Mouse (Mus musculus) limb, embryonic 14.5 days (tissue): ENCODE results near the gene Ank. TPM values are rescaled to one million over a fixed set of nuclear protein-coding genes. Genes with fewer than 3 reads are reported as not detected.

Experiments
- ATAC-seq: fragments of 200-750 bp; cut with Nextera tagmentation; 2 replicates; pipeline ENCODE4 v1.8.0; 2017; ENCODE audit warnings: low read depth, moderate number of reproducible peaks, moderate TSS enrichment; ENCODE audit not compliant: low FRiP score
- DNase-seq: peaks from one replicate; pipeline ENCODE4 v3.0.0-alpha.2; 2015; ENCODE audit warnings: low spot score
- H3K27ac ChIP-seq: fragments of 300-500 bp; sonication (generic); replicated peaks from 2 replicates; pipeline ENCODE4 v1.5.1; 2014; ENCODE audit warnings: low read depth, mild to moderate bottlenecking, low read length, moderate library complexity, mixed read lengths
- H3K27me3 ChIP-seq: fragments of 300-500 bp; sonication (generic); 2 replicates; pipeline ENCODE4 v1.6.1; 2014; ENCODE audit warnings: low read length, mixed read lengths; ENCODE audit not compliant: control insufficient read depth, insufficient read depth
- H3K36me3 ChIP-seq: fragments of 300-500 bp; sonication (generic); 2 replicates; pipeline ENCODE4 v1.6.1; 2014; ENCODE audit warnings: mild to moderate bottlenecking, low read length, moderate library complexity, mixed read lengths; ENCODE audit not compliant: control insufficient read depth, insufficient read depth
- H3K4me1 ChIP-seq: fragments of 300-500 bp; sonication (generic); 2 replicates; pipeline ENCODE4 v1.6.1; 2014; ENCODE audit warnings: antibody characterized with exemption, low read length, mixed read lengths; ENCODE audit not compliant: control insufficient read depth, insufficient read depth
- H3K4me2 ChIP-seq: fragments of 300-500 bp; sonication (generic); replicated peaks from 2 replicates; pipeline ENCODE4 v1.6.1; 2014; ENCODE audit warnings: low read depth, mild to moderate bottlenecking, low read length, moderate library complexity; ENCODE audit not compliant: severe bottlenecking
- H3K4me3 ChIP-seq: fragments of 300-500 bp; sonication (generic); replicated peaks from 2 replicates; pipeline ENCODE4 v1.5.1; 2014; ENCODE audit warnings: low read length
- H3K9ac ChIP-seq: fragments of 300-500 bp; sonication (generic); 2 replicates; pipeline ENCODE4 v1.6.1; 2014; ENCODE audit warnings: mild to moderate bottlenecking, low read depth, low read length, moderate library complexity; ENCODE audit not compliant: severe bottlenecking
- H3K9me3 ChIP-seq: fragments of 300-500 bp; sonication (generic); 2 replicates; pipeline ENCODE4 v1.6.1; 2016; ENCODE audit warnings: low read length; ENCODE audit not compliant: control insufficient read depth
- POLR2A ChIP-seq: fragments of 200-500 bp; IDR thresholded peaks from 2 replicates; pipeline ENCODE4 v1.8.0; 2012; ENCODE audit warnings: inconsistent platforms, mild to moderate bottlenecking, moderate library complexity, borderline replicate concordance; ENCODE audit not compliant: insufficient read depth, insufficient read length; ENCODE audit errors: extremely low read depth
- WGBS: fragments of 180-500 bp; shearing (Covaris S2); extraction: QIAGEN DNeasy Blood & Tissue Kit; methylation state at CpG from one replicate; pipeline ENCODE4 v1.1.7; 2014; 5-methylcytosine and 5-hydroxymethylcytosine counted together
- polyA plus RNA-seq, 2 experiments: library from polyadenylated mRNA; depleted of rRNA in 1 of 2; stranded (reverse) in 1 of 2; unstranded in 1 of 2; fragments of >200 nt; fragmentation: Nextera tagmentation in 1 of 2; extraction: Ambion mirVana in 1 of 2; gene quantifications; 2 replicates each; pipeline versions ENCODE4 v1.2.1 to v1.2.3; 2012 to 2014

Gene Ank
- polyA plus RNA-seq, 2 experiments: 12.3 to 19.4 TPM

- ATAC-seq: no peak
Measured at GRCm38 (mm10) chr15:27549878-27550277, 83.4 kb downstream of the Ank start.

GRCm38 (mm10) chr15:27550358-27550992 lies 84.0 kb downstream of the Ank start:
- no peaks in the 10 kb centered on the region for H3K9me3 ChIP-seq
- DNase-seq: no peak
- no peak overlapping the region for H3K27ac ChIP-seq
- 30% methylated on average over 9 of the region's 9 CpGs for WGBS
- H3K4me2 ChIP-seq: no peak overlapping the region
- H3K4me3 ChIP-seq: no peak overlapping the region
- no peak overlapping the region for H3K9ac ChIP-seq
- no peak for TF ChIP-seq POLR2A
- no peaks in the 10 kb centered on the region for H3K4me1 ChIP-seq
- no peaks in the 10 kb centered on the region for H3K27me3 ChIP-seq
- ATAC-seq: no peak
- H3K36me3 ChIP-seq: no peaks in the 10 kb centered on the region

More at GRCm38 (mm10) chr15:27549878-27550277, 83.4 kb downstream of the Ank start:
- no peak overlapping the region for H3K27ac ChIP-seq
- H3K9ac ChIP-seq: no peak overlapping the region
- WGBS: 56% methylated on average over 7 of the region's 7 CpGs
- H3K4me3 ChIP-seq: no peak overlapping the region
- no peaks in the 10 kb centered on the region for H3K4me1 ChIP-seq
- H3K36me3 ChIP-seq: no peaks in the 10 kb centered on the region
- no peak for TF ChIP-seq POLR2A
- no peak for DNase-seq
- H3K27me3 ChIP-seq: no peaks in the 10 kb centered on the region
- H3K4me2 ChIP-seq: no peak overlapping the region
- H3K9me3 ChIP-seq: no peaks in the 10 kb centered on the region

GRCm38 (mm10) chr15:27551117-27552114 lies 84.9 kb downstream of the Ank start:
- ATAC-seq (no peak), DNase-seq (no peak)
- Histone ChIP-seq H3K9me3 (no peaks in the 10 kb centered on the region), H3K9ac (no peak overlapping the region), H3K36me3 (no peaks in the 10 kb centered on the region), H3K4me2 (no peak overlapping the region), H3K27ac (no peak overlapping the region), H3K4me1 (no peaks in the 10 kb centered on the region), H3K27me3 (no peaks in the 10 kb centered on the region), H3K4me3 (no peak overlapping the region)
- TF ChIP-seq POLR2A: no peak
- 85% methylated on average over 19 of the region's 19 CpGs for WGBS

DNA sequence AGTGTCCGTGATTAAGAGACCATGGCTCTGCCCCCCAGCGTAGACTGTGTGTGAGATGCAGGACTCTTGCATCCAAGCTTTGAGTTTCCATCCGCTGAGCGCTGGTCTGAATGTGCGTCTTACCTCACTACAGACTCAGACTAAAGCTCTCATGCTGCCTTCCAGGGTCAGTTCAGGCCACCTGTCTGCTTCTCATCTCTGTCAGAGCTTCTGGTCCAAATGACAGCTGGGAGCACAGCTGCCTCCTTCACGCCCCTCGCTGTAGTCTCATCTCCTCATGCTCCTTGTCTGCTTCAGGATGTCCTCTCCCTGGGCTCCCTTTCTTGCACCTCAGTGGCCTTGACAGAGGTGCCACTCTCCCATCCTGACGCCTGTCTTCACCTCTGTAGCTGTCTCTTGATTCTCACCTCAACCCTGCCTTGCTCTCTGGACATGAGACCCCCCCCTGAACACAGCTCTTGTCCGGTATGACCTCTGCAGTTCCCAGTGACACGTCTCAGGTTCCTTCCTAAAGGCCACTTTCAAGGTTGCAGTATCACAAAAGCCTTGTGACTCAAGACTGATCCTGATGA lies 85.7 kb downstream of the Ank start:
- no peaks in the 10 kb centered on the region for H3K4me1 ChIP-seq
- H3K4me2 ChIP-seq: no peak overlapping the region
- no peaks in the 10 kb centered on the region for H3K9me3 ChIP-seq
- H3K9ac ChIP-seq: no peak overlapping the region
- ATAC-seq (peak; percentile 79), DNase-seq (peak; percentile 51)
- WGBS: 79% methylated on average over 10 of the region's 10 CpGs
- no peaks in the 10 kb centered on the region for H3K27me3 ChIP-seq
- no peaks in the 10 kb centered on the region for H3K36me3 ChIP-seq
- no peak for TF ChIP-seq POLR2A
- H3K27ac ChIP-seq: no peak overlapping the region
- H3K4me3 ChIP-seq: no peak overlapping the region

DNA sequence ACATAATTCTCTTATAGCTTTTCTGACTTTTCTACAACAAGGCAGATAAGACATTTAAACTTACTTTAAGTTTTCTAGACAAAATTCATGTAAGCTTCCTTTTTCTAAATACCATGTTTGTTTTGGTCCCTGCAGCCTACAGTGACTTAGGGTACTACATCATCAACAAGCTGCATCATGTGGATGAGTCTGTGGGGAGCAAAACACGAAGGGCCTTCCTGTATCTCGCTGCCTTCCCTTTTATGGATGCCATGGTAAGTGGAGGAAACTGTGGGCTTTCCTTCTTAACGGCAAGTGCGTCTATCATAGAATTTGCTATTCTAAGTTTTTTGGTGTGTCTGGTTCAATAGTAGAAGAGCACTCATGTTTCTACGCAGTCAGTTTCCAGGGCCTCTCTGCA lies 87.1 kb downstream of the Ank start:
- Histone ChIP-seq H3K27ac (no peak overlapping the region), H3K4me3 (no peak overlapping the region), H3K4me2 (no peak overlapping the region), H3K9me3 (no peaks in the 10 kb centered on the region), H3K4me1 (no peaks in the 10 kb centered on the region), H3K27me3 (no peaks in the 10 kb centered on the region), H3K9ac (no peak overlapping the region), H3K36me3 (no peaks in the 10 kb centered on the region)
- no peak for TF ChIP-seq POLR2A
- DNase-seq: no peak
- WGBS: 92% methylated on average over 5 of the region's 5 CpGs
- no peak for ATAC-seq
